8 mouse cellular contexts compared by ENCODE assay signal in genomic region chr8:83698291-83698660, GRCm38 (mm10). TPM values are rescaled to one million over a fixed set of nuclear protein-coding genes. Genes with fewer than 3 reads are reported as not detected.
DNase-seq lines count a peak whose midpoint lies in the region; ATAC-seq lines count a peak whose summit lies in the region.

No protein-coding gene starts in this region.

- H3K9ac ChIP-seq in kidney, embryonic 14.5 days (ENCODE audit: low read depth, low read length), result peak overlapping the region; percentile 89

- H3K4me3 ChIP-seq in heart, embryonic 10.5 days, result peak overlapping the region; percentile 95
- H3K4me3 ChIP-seq in kidney, embryonic 14.5 days (ENCODE audit: low read length), result peak overlapping the region; percentile 82

- WGBS in heart, embryonic 10.5 days, result 6% methylated on average over 15 of the region's 15 CpGs
- WGBS in kidney, embryonic 14.5 days, result under 1% methylated on average over 15 of the region's 15 CpGs

- no peaks in the 10 kb centered on the region for H3K9me3 ChIP-seq in heart, embryonic 10.5 days
- peaks cover 3% of the 10 kb centered on the region; the same call in 1 of the 2 replicates for H3K9me3 ChIP-seq in kidney, embryonic 14.5 days (ENCODE audit: control insufficient read depth, low read length)

- H3K36me3 ChIP-seq in heart, embryonic 10.5 days, result no peaks in the 10 kb centered on the region
- no peaks in the 10 kb centered on the region for H3K36me3 ChIP-seq in kidney, embryonic 14.5 days (ENCODE audit: control insufficient read depth, insufficient read depth, low read length)

- peak; percentile 6; the same call in 1 of the 2 replicates for ATAC-seq in kidney, embryonic 14.5 days (ENCODE audit: low FRiP score, low TSS enrichment)

- peak; percentile 86 for DNase-seq in CD4-positive, CD25-positive, alpha-beta regulatory T cell, adult 2 months (ENCODE audit: low read depth, low spot score)
- peak; percentile 32 for DNase-seq in Muller cell, postnatal 12 days (ENCODE audit: inconsistent ontology term)
- peak; percentile 61 to 65 for DNase-seq in cerebellum, postnatal 36 days
- DNase-seq in heart, embryonic 10.5 days (ENCODE audit: low spot score), result no peak
- peak; percentile 60 for DNase-seq in lung, postnatal 10 days
- peak; percentile 34 for DNase-seq in retina, embryonic 14.5 days (ENCODE audit: low spot score)
- no peak for DNase-seq in layer of hippocampus, adult 8-10 months (ENCODE audit: low spot score in 2 of 2)

- H3K4me2 ChIP-seq in kidney, embryonic 14.5 days (replicated peaks; ENCODE audit: low read depth, low read length), result peak overlapping the region; percentile 95

- H3K27ac ChIP-seq in heart, embryonic 10.5 days, result peak overlapping the region; percentile 96
- peak overlapping the region; percentile 89; the same call in 1 of the 2 replicates for H3K27ac ChIP-seq in kidney, embryonic 14.5 days (ENCODE audit: low read depth, low read length)

- H3K27me3 ChIP-seq in heart, embryonic 10.5 days (ENCODE audit: insufficient read depth, poor library complexity, severe bottlenecking), result no peaks in the 10 kb centered on the region
- H3K27me3 ChIP-seq in kidney, embryonic 14.5 days (ENCODE audit: control insufficient read depth, insufficient read depth, low read length), result no peaks in the 10 kb centered on the region

- H3K4me1 ChIP-seq in heart, embryonic 10.5 days, result peaks cover 53% of the 10 kb centered on the region
- peaks cover 28% of the 10 kb centered on the region for H3K4me1 ChIP-seq in kidney, embryonic 14.5 days (ENCODE audit: control insufficient read depth, insufficient read depth, low read length)

RNA-seq across cellular contexts. Expression of gene Pkn1, which starts 0.7 kb away (rescaled TPM):
- 21.5 and 23.2 TPM in 2 replicates for polyA plus RNA-seq in heart, embryonic 10.5 days (2016; fragmentation: Nextera tagmentation; extraction: Ambion mirVana)
- 23.8 and 36.1 TPM in 2 replicates for polyA plus RNA-seq in kidney, embryonic 14.5 days (2014; fragmentation: Nextera tagmentation; extraction: Ambion mirVana)
- 10 to 100 TPM; 55.0 to 58.9 (median 56.5) TPM for total RNA-seq in layer of hippocampus, adult 8-10 months (2022)

RNA-seq across cellular contexts. Expression of gene Ddx39, which starts 16.7 kb away (rescaled TPM):
- 221 and 253 TPM in 2 replicates for polyA plus RNA-seq in heart, embryonic 10.5 days (2016; fragmentation: Nextera tagmentation; extraction: Ambion mirVana)
- polyA plus RNA-seq in kidney, embryonic 14.5 days (2014; fragmentation: Nextera tagmentation; extraction: Ambion mirVana), result 193 and 194 TPM in 2 replicates
- 10 to 100 TPM; 17.4 to 19.4 (median 19.0) TPM for total RNA-seq in layer of hippocampus, adult 8-10 months (2022)

RNA-seq across cellular contexts. Expression of gene Ptger1, which starts 31.8 kb away (rescaled TPM):
- polyA plus RNA-seq in heart, embryonic 10.5 days (2016; fragmentation: Nextera tagmentation; extraction: Ambion mirVana), result 0.36 and 0.46 TPM in 2 replicates
- polyA plus RNA-seq in kidney, embryonic 14.5 days (2014; fragmentation: Nextera tagmentation; extraction: Ambion mirVana), result 0.97 and 1.3 TPM in 2 replicates
- 1 to 10 TPM in 2 of 4 experiments, under 1 TPM in 2; 0.74 to 1.3 (median 1.1) TPM for total RNA-seq in layer of hippocampus, adult 8-10 months (2022)

RNA-seq across cellular contexts. Expression of gene Adgre5, which starts 42.9 kb away (rescaled TPM):
- polyA plus RNA-seq in heart, embryonic 10.5 days (2016; fragmentation: Nextera tagmentation; extraction: Ambion mirVana), result 11.8 and 17.1 TPM in 2 replicates
- polyA plus RNA-seq in kidney, embryonic 14.5 days (2014; fragmentation: Nextera tagmentation; extraction: Ambion mirVana), result 18.6 and 30.9 TPM in 2 replicates
- 10 to 100 TPM in 3 of 4 experiments, 1 to 10 TPM in 1; 9.9 to 13.4 (median 10.4) TPM for total RNA-seq in layer of hippocampus, adult 8-10 months (2022)

RNA-seq across cellular contexts. Expression of gene Gipc1, which starts 45.8 kb away (rescaled TPM):
- polyA plus RNA-seq in heart, embryonic 10.5 days (2016; fragmentation: Nextera tagmentation; extraction: Ambion mirVana), result 204 and 214 TPM in 2 replicates
- 168 and 210 TPM in 2 replicates for polyA plus RNA-seq in kidney, embryonic 14.5 days (2014; fragmentation: Nextera tagmentation; extraction: Ambion mirVana)
- total RNA-seq in layer of hippocampus, adult 8-10 months (2022), result 10 to 100 TPM; 47.3 to 56.1 (median 52.2) TPM

Comparison
In these comparisons a context has a peak if more than half of its experiments do, and no peak if none do; other contexts are left out.
1. DNase-seq: peak in CD4-positive, CD25-positive, alpha-beta regulatory T cell, adult 2 months (single experiment), Muller cell, postnatal 12 days (single experiment), cerebellum, postnatal 36 days (2 of 2), lung, postnatal 10 days (single experiment) and retina, embryonic 14.5 days (single experiment); none in heart, embryonic 10.5 days (single experiment) and layer of hippocampus, adult 8-10 months (0 of 2).